Mouse (Mus musculus): ENCODE measurements at regions not wholly inside any gene's neighbourhood (a gene's known extent, or its start where the extent isn't known, plus 50 kb on each side); places are given as distances from the start of the nearest gene placed in this dataset.

DNA sequence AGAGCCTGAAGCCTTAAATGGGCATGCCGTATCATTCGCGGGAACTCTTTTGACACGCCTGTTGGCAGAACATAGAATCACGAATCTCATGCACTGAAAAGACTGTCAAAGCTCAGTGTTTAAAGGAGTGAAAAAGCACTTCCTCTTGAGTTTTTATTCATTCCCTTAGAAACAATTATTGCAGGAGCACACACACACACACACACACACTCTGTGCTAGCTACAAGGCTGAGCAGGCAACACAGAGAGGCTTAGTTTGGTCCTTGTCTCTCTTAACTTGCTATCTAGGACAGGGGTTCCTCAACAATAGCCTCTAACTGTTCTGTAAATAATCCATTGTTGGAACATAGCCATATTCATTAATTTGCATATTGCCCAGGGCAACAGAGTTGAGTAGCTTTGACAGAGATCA lies 58.8 kb upstream of the Atxn1 start:
- TF ChIP-seq ZC3H11A (IDR thresholded peaks at IDR 0.05; ENCODE audit: borderline replicate concordance, low read depth, low read length) (no peak), CHD2 (IDR thresholded peaks at IDR 0.05; ENCODE audit: low read depth, low read length) (no peak), MAFK (IDR thresholded peaks at IDR 0.05; ENCODE audit: insufficient read depth, low read depth, low read length) (no peak), ZNF384 (IDR thresholded peaks at IDR 0.05; ENCODE audit: low read depth, low read length) (no peak)

Measured in ES-E14 (cell line).